Mouse (Mus musculus) erythroblast, embryonic 14.5 days (primary cell): ENCODE data around the gene Gm21680.
"Not testable (repeated sequence)": the region's sequence is repeated elsewhere in the genome, so short reads cannot be mapped to it uniquely, and the experiment has no call there.

Source experiments
- GATA1 ChIP-seq: IDR thresholded peaks from 2 replicates; pipeline ENCODE4 v1.6.1; 2012; ENCODE audit warnings: low read length, inconsistent platforms, mixed read lengths
- TAL1 ChIP-seq: IDR thresholded peaks from 3 replicates; pipeline ENCODE4 v1.6.1; 2012; ENCODE audit warnings: low read length, inconsistent platforms, mixed read lengths

DNA sequence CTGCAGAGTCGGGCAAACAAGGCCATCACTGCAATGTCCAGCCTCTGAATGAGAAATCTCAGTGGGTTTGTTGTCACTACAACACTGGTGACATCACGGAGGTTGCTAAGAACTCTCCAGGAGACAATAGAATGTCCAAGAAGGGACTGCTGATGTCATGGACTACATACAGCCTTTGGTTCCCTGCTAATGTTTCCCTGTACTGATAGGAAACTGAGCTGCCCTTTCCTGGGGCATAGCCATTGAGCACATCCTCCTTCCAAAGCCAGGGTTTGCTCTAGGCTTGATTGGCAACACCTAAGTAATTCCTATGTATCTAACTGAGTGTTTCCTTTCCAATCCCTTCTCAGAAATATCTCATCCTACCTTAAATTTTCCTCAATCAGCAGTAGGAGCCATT, 30.2 kb downstream of the Gm21680 start, which contains the start of gene Gm21663:
- TF ChIP-seq GATA1, TAL1: not testable (repeated sequence)
